Mouse (Mus musculus) kidney, postnatal 0 days (tissue): Measurements from ENCODE around the gene Tm6sf2. TPM values are rescaled to one million over a fixed set of nuclear protein-coding genes. Genes with fewer than 3 reads are reported as not detected.

Source experiments
- ATAC-seq: fragments of 200-750 bp; cut with Nextera tagmentation; replicated peaks from 2 replicates; pipeline ENCODE4 v1.8.0; 2017; ENCODE audit warnings: low read depth, moderate number of reproducible peaks, moderate TSS enrichment, moderate library complexity; ENCODE audit not compliant: low FRiP score
- DNase-seq: peaks from one replicate; pipeline ENCODE4 v3.0.0-alpha.2; 2016; ENCODE audit warnings: low spot score
- H3K27ac ChIP-seq: fragments of 300-500 bp; sonication (generic); 2 replicates; pipeline ENCODE4 v1.5.1; 2014; ENCODE audit warnings: mild to moderate bottlenecking
- H3K27me3 ChIP-seq: fragments of 300-500 bp; sonication (generic); 2 replicates; pipeline ENCODE4 v1.6.1; 2014; ENCODE audit warnings: low read length, mixed read lengths; ENCODE audit not compliant: insufficient read depth
- H3K36me3 ChIP-seq: fragments of 300-500 bp; sonication (generic); 2 replicates; pipeline ENCODE4 v1.6.1; 2014; ENCODE audit warnings: low read length, mixed read lengths; ENCODE audit not compliant: insufficient read depth
- H3K4me1 ChIP-seq: fragments of 300-500 bp; sonication (generic); replicated peaks from 2 replicates; pipeline ENCODE4 v1.6.1; 2014; ENCODE audit warnings: antibody characterized with exemption, low read length, mixed read lengths; ENCODE audit not compliant: insufficient read depth
- H3K4me2 ChIP-seq: fragments of 300-500 bp; sonication (generic); 2 replicates; pipeline ENCODE4 v1.6.1; 2014; ENCODE audit warnings: mild to moderate bottlenecking, low read length, moderate library complexity, mixed read lengths
- H3K4me3 ChIP-seq: fragments of 300-500 bp; sonication (generic); replicated peaks from 2 replicates; pipeline ENCODE4 v1.5.1; 2014; ENCODE audit warnings: low read depth, low read length
- H3K9ac ChIP-seq: fragments of 300-500 bp; sonication (generic); 2 replicates; pipeline ENCODE4 v1.6.1; 2014; ENCODE audit warnings: low read depth, low read length
- H3K9me3 ChIP-seq: fragments of 300-500 bp; sonication (generic); replicated peaks from 2 replicates; pipeline ENCODE4 v1.6.1; 2016; ENCODE audit warnings: low read length, inconsistent platforms, mixed read lengths
- CTCF ChIP-seq: IDR thresholded peaks from 2 replicates; pipeline ENCODE4 v1.5.1; 2016; ENCODE audit warnings: antibody characterized with exemption, low read depth, mild to moderate bottlenecking, moderate library complexity
- WGBS: fragments of 180-500 bp; shearing (Covaris S2); extraction: QIAGEN DNeasy Blood & Tissue Kit; methylation state at CpG from one replicate; pipeline ENCODE4 v1.1.7; 2014; 5-methylcytosine and 5-hydroxymethylcytosine counted together
- microRNA-seq: library from miRNA; unstranded; fragments of <30 nt; microRNA quantifications from one replicate; pipeline ENCODE4, GENCODE M21; 2016
- polyA plus RNA-seq: library from polyadenylated mRNA; unstranded; fragments of >200 nt; fragmentation: Nextera tagmentation; extraction: Ambion mirVana; gene quantifications from 2 replicates; pipeline ENCODE4 v1.2.1, GENCODE M21; 2015

Gene Tm6sf2
- polyA plus RNA-seq, 1 experiment from 2014 or later, result 0.71 TPM

DNA sequence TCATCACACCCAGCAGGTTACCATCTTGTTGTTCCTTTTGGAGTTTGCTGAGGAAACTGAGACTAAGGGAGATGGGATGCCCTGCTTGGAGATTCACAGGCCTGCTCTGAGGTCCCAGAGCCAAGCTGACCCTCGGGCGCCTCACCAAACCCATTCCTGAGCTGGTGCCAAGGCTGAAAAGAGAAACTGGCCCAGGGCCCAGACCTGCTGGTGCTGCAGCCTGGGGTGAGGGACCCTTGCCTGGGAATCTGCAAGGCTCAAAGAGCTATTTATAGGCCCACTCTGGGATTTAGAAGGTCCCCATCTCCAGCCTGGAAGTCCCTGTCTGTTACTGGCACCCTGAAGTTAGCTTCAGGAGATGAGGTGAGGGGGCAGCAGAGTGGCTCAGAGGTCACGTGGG is 55.7 kb downstream of the Tm6sf2 start:
- H3K9me3 ChIP-seq, result no peaks in the 10 kb centered on the region
- peaks cover 3% of the 10 kb centered on the region; the same call in 1 of the 2 replicates for H3K4me1 ChIP-seq
- no peaks in the 10 kb centered on the region for H3K27me3 ChIP-seq
- H3K36me3 ChIP-seq, result no peaks in the 10 kb centered on the region
- no peak overlapping the region for H3K4me3 ChIP-seq
- WGBS, result 73% methylated on average over 3 of the region's 3 CpGs
- DNase-seq (no peak), ATAC-seq (no peak)
- H3K9ac ChIP-seq, result no peak overlapping the region
- no peak overlapping the region for H3K27ac ChIP-seq
- no peak overlapping the region for H3K4me2 ChIP-seq
- no peak for TF ChIP-seq CTCF

DNA sequence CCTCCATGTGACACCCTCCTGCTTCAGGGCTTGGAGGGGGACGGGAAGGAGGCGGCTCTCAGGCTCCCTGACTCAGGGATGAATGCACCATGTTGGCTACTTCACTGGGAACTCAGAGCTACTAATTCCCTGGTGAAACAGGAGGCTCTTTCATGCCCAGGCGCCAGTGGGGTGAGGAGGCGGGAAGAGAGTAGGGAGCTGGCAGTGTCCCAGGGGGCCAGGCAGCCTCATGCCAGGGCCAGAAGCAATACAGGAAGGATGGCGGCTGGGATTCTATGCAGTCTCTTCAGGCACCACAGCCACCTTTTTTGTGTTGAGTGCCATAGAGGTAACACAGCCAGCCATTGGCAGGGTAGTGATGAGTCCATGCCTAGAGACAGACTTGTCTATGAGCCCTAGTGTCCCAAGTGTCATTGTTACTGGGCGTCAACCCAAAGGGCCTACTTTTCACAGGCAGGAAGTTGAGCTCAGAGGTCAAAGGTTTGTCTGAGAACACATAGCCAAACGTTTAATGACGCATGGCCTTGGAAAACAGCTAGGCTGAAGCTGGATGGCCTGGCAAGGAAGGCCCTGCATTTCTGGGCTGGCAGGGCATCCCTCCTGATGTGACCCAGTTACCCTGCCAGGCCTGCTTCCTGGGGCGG is 56.7 kb downstream of the Tm6sf2 start:
- no peaks in the 10 kb centered on the region for H3K9me3 ChIP-seq
- TF ChIP-seq CTCF, result no peak
- no peak for DNase-seq
- H3K27ac ChIP-seq, result no peak overlapping the region
- no peak overlapping the region for H3K4me2 ChIP-seq
- no peak overlapping the region for H3K9ac ChIP-seq
- no peaks in the 10 kb centered on the region for H3K27me3 ChIP-seq
- H3K4me3 ChIP-seq, result no peak overlapping the region
- ATAC-seq, result no peak
- WGBS, result 56% methylated on average over 9 of the region's 9 CpGs
- H3K36me3 ChIP-seq, result peaks cover 8% of the 10 kb centered on the region
- peaks cover 3% of the 10 kb centered on the region; the same call in 1 of the 2 replicates for H3K4me1 ChIP-seq

Small RNA genes within 50 kb of the gene (microRNA-seq; reads per million reads assigned to microRNA genes)
- gene Mir7066, result not detected

Other genes starting within 250 kb of the Tm6sf2 start
- 7.7 and 8.3 TPM in 2 replicates for gene Pbx4, start 240.4 kb upstream of the Tm6sf2 start, polyA plus RNA-seq
- gene Cilp2, start 185.2 kb upstream of the Tm6sf2 start, polyA plus RNA-seq, result 0.69 and 0.75 TPM in 2 replicates
- gene Tssk6, start 170.7 kb upstream of the Tm6sf2 start, polyA plus RNA-seq, result 3.8 and 4.0 TPM in 2 replicates
- 288 and 310 TPM in 2 replicates for gene Ndufa13, start 170.4 kb upstream of the Tm6sf2 start, polyA plus RNA-seq
- gene Yjefn3, start 170.2 kb upstream of the Tm6sf2 start, polyA plus RNA-seq, result 4.8 and 5.2 TPM in 2 replicates
- gene Gatad2a, start 76.5 kb upstream of the Tm6sf2 start, polyA plus RNA-seq, result 41.7 and 49.5 TPM in 2 replicates
- gene Mau2, start 30.2 kb upstream of the Tm6sf2 start, polyA plus RNA-seq, result 33.8 and 36.8 TPM in 2 replicates
- gene Sugp1, start 30.1 kb upstream of the Tm6sf2 start, polyA plus RNA-seq, result 33.2 and 34.4 TPM in 2 replicates
- gene Hapln4, start 10.5 kb downstream of the Tm6sf2 start, polyA plus RNA-seq, result not detected in 2 replicates
- gene Ncan, start 47.9 kb downstream of the Tm6sf2 start, polyA plus RNA-seq, result 0.03 TPM in 2 replicates
- gene Nr2c2ap, start 58.4 kb downstream of the Tm6sf2 start, polyA plus RNA-seq, result 30.1 and 34.1 TPM in 2 replicates
- 13.4 and 13.7 TPM in 2 replicates for gene Rfxank, start 66.2 kb downstream of the Tm6sf2 start, polyA plus RNA-seq
- 48.3 and 49.3 TPM in 2 replicates for gene Borcs8, start 66.6 kb downstream of the Tm6sf2 start, polyA plus RNA-seq
- 0.28 and 0.37 TPM in 2 replicates for gene Mef2b, start 66.8 kb downstream of the Tm6sf2 start, polyA plus RNA-seq
- 52.3 and 62.4 TPM in 2 replicates for gene Tmem161a, start 99.4 kb downstream of the Tm6sf2 start, polyA plus RNA-seq
- gene Slc25a42, start 139.4 kb downstream of the Tm6sf2 start, polyA plus RNA-seq, result 5.6 TPM in 2 replicates
- gene Sugp2, start 161.3 kb downstream of the Tm6sf2 start, polyA plus RNA-seq, result 14.0 and 17.1 TPM in 2 replicates
- 14.1 and 16.7 TPM in 2 replicates for gene Armc6, start 161.5 kb downstream of the Tm6sf2 start, polyA plus RNA-seq
- gene Homer3, start 209.9 kb downstream of the Tm6sf2 start, polyA plus RNA-seq, result 48.9 and 50.0 TPM in 2 replicates
- 41.0 and 43.0 TPM in 2 replicates for gene Ddx49, start 229.6 kb downstream of the Tm6sf2 start, polyA plus RNA-seq
- gene Cope, start 229.6 kb downstream of the Tm6sf2 start, polyA plus RNA-seq, result 309 and 334 TPM in 2 replicates
- 1.9 and 2.1 TPM in 2 replicates for gene Cers1, start 242.9 kb downstream of the Tm6sf2 start, polyA plus RNA-seq